Mouse (Mus musculus): ENCODE measurements around the gene Slc25a11. TPM values are rescaled to one million over a fixed set of nuclear protein-coding genes. Genes with fewer than 3 reads are reported as not detected.

Gene Slc25a11
- polyA plus RNA-seq, 1 experiment = 184 TPM

DNA sequence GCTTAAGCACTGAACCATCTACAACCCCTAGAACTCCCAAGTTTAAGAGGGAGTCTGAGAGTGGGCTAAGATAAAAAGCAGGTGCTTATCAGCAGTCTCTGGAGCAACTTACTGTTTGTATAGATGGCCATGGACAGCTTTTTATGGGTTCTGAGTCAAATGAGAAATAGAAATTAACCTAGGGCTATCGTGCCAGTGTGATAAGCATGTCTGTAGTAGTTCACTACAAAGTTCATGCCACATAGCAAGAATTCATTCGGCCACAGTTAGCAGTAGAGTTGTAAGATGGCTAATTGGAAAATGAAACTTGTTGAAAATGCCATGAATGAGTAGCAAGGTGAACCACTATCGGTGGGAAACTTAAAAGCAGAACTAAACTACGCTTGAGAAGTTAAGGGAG lies 1.2 kb upstream of the Slc25a11 start:
- TF ChIP-seq CTCF (IDR thresholded peaks at IDR 0.05; ENCODE audit: borderline replicate concordance, insufficient read depth, low read depth, low read length) (no peak), POLR2A (IDR thresholded peaks at IDR 0.05; ENCODE audit: borderline replicate concordance, insufficient read depth, low read length) (no peak)
- H3K27me3 ChIP-seq (ENCODE audit: control insufficient read depth, insufficient read depth, low read length) = no peaks in the 10 kb centered on the region
- WGBS = 78% methylated on average over 4 of the region's 4 CpGs
- H3K27ac ChIP-seq (ENCODE audit: insufficient read depth, low read length) = no peak overlapping the region
- H3K4me1 ChIP-seq (ENCODE audit: control insufficient read depth, insufficient read depth, low read length) = peaks cover 18% of the 10 kb centered on the region
- H3K4me3 ChIP-seq (replicated peaks; ENCODE audit: insufficient read depth, low read depth, low read length) = no peak overlapping the region
- no peak for DNase-seq

DNA sequence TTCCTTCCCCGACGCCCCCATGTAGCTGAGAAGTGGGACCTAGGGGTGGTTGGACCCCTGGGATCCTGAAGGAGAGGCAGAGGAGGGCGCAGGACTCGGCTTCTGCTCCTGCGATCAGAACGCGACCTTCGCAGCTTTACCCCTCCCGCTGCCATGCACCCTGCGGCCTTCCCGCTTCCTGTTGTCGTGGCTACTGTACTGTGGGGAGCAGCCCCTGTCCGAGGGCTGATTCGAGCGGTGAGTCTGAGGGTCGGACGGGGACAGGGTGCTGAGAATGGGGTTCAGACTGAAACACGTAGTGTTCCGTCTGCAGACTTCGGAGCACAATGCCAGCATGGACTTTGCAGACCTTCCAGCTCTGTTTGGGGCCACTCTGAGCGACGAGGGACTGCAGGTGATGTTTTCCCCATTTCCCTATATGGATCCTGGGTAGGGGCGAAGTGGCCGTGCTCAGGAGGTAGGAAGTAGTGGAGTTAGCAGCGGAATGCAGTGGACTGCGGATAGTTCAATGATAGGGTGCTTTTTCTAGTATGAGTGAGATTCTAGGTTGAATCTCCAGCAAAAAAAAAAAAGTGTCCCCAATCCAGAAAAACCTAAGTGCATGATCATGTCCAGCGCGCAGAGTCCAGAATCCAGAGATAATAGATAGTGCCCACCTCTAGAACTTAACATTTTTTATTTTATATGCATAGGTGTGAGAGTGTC lies 589 bp upstream of the Slc25a11 start:
- no peak for TF ChIP-seq CTCF (IDR thresholded peaks at IDR 0.05; ENCODE audit: borderline replicate concordance, insufficient read depth, low read depth, low read length)
- no peak for TF ChIP-seq POLR2A (IDR thresholded peaks at IDR 0.05; ENCODE audit: borderline replicate concordance, insufficient read depth, low read length)
- peak; percentile 42 to 53 for DNase-seq

DNA sequence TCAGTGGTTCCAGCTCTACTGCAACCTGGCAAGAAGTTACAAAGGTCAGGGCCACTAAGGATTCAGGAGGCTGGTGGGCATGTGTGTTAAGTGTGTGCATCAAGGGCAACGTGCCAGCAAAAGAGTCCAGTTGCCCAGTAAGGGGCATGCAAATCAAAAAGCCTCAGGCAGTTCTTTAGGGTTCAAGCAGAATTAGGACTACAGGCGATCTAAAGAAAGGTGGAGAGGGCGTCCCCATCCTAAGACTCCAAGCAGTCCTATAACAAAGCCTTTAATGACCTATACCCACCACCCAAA lies 1.1 kb downstream of the Slc25a11 start:
- DNase-seq = peak in 1 of 2 experiments; percentile 50
- TF ChIP-seq CTCF (IDR thresholded peaks at IDR 0.05; ENCODE audit: borderline replicate concordance, insufficient read depth, low read depth, low read length) (no peak), POLR2A (IDR thresholded peaks at IDR 0.05; ENCODE audit: borderline replicate concordance, insufficient read depth, low read length) (no peak)
- H3K27me3 ChIP-seq (ENCODE audit: control insufficient read depth, insufficient read depth, low read length) = no peaks in the 10 kb centered on the region

More for the DNA sequence above, 589 bp upstream of the Slc25a11 start:
- H3K4me3 ChIP-seq (replicated peaks; ENCODE audit: insufficient read depth, low read depth, low read length) = peak overlapping the region; percentile 97
- no peaks in the 10 kb centered on the region for H3K27me3 ChIP-seq (ENCODE audit: control insufficient read depth, insufficient read depth, low read length)
- H3K4me1 ChIP-seq (ENCODE audit: control insufficient read depth, insufficient read depth, low read length) = peaks cover 18% of the 10 kb centered on the region
- H3K27ac ChIP-seq (ENCODE audit: insufficient read depth, low read length) = peak overlapping the region; percentile 96
- 4% methylated on average over 28 of the region's 28 CpGs for WGBS

DNA sequence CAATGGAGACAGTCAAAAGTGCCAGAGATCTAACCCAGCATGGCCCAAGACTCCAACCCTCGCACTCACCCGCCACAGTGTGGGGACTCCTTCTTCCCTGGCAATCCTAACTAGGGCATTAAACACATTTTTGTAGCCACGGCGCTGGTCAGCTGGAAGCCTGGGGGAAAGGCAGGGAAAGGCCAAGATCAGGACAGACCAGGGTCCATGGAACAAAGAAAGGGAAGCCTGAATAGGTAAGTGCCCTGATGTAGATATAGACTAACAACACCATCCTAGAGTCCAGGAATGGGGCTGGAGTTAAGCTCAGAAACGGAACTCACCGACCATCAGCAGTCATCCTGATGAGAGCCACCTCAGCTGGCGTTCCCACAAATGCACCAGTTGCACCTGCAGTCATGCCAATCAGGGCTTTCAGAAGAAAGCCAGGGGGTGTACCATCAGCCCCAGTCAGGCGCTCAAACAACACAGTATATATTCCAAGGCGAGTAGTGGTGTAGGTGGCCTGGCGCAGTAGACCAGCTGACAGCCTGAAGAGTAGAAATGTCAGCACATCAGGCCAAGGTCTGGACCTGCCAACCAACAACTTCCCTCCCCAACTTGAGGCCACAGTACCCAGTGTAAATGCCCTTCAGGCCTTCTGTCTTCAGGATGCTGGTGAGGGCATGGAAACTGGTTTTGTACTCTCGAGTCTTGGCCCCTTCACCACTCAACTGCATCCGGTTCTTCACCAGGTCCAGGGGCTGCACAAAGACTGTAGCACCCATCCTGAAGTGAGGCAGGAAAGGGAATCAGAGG lies 1.6 kb downstream of the Slc25a11 start:
- peak overlapping the region; percentile 68 for H3K4me3 ChIP-seq (replicated peaks; ENCODE audit: insufficient read depth, low read depth, low read length)
- H3K27me3 ChIP-seq (ENCODE audit: control insufficient read depth, insufficient read depth, low read length) = no peaks in the 10 kb centered on the region
- peak in 1 of 2 experiments; percentile 43 for DNase-seq
- H3K4me1 ChIP-seq (ENCODE audit: control insufficient read depth, insufficient read depth, low read length) = peaks cover 15% of the 10 kb centered on the region
- TF ChIP-seq POLR2A (IDR thresholded peaks at IDR 0.05; ENCODE audit: borderline replicate concordance, insufficient read depth, low read length) = no peak
- H3K27ac ChIP-seq (ENCODE audit: insufficient read depth, low read length) = 0 out of 2 replicates have a peak overlapping the region, but pooled peaks have one; percentile 88
- WGBS = 75% methylated on average over 12 of the region's 12 CpGs

More for the DNA sequence above, 1.1 kb downstream of the Slc25a11 start:
- Histone ChIP-seq H3K4me1 (ENCODE audit: control insufficient read depth, insufficient read depth, low read length) (peaks cover 15% of the 10 kb centered on the region), H3K27ac (ENCODE audit: insufficient read depth, low read length) (peak overlapping the region; percentile 88), H3K4me3 (replicated peaks; ENCODE audit: insufficient read depth, low read depth, low read length) (peak overlapping the region; percentile 68)
- 6% methylated on average over 3 of the region's 3 CpGs for WGBS

DNA sequence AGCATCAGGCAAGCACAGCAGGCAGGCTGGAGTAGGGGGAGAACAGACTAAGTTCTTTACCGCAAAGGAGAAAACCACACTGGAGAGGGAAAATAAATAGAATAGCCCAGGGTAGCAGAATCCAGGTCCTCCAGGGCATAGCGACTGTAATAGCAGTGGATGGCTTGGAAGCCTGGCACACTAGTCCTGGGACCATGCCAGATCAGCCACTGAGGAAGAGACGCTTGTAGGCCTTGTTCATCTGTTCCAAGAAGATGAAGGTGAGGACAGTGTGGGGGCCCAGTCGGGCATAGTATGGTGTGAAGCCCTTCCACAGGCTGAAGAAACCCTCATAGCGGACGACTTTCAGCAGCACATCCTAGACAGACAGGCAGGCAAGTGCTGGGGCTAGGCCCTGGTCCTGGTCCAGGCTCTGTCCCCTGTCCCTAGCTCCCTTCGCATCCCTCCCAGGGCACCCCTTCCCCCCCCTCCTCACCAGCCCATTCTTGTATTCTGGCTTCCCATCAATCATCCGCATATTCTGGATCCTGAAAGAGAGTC lies 2.6 kb downstream of the Slc25a11 start:
- TF ChIP-seq CTCF (IDR thresholded peaks at IDR 0.05; ENCODE audit: borderline replicate concordance, insufficient read depth, low read depth, low read length) (no peak), POLR2A (IDR thresholded peaks at IDR 0.05; ENCODE audit: borderline replicate concordance, insufficient read depth, low read length) (no peak)
- peak in 1 of 2 experiments; percentile 30 for DNase-seq
- Histone ChIP-seq H3K4me1 (ENCODE audit: control insufficient read depth, insufficient read depth, low read length) (peaks cover 15% of the 10 kb centered on the region), H3K4me3 (replicated peaks; ENCODE audit: insufficient read depth, low read depth, low read length) (no peak overlapping the region), H3K27me3 (ENCODE audit: control insufficient read depth, insufficient read depth, low read length) (no peaks in the 10 kb centered on the region), H3K27ac (ENCODE audit: insufficient read depth, low read length) (no peak overlapping the region)
- 62% methylated on average over 8 of the region's 8 CpGs for WGBS

DNA sequence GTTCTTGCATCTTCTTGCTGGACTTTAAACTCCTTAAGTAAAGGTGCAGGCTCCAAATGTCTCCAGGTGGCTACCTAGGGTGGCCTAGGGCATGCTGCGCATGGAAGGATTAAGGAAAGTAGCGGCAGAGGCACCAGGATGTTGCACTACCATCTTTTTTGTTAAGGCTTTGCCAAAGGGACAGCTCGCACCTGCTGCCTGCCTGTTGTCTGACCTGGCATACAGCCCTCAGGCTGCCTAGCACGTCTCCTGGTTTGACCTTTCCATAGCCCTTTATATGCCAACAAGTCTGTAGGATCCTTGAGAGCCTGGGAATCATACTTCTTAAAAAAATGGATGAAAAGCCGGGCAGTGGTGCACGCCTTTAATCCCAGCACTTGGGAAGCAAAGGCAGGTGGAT lies 4.2 kb downstream of the Slc25a11 start:
- DNase-seq = peak in 1 of 2 experiments; percentile 23
- Histone ChIP-seq H3K4me1 (ENCODE audit: control insufficient read depth, insufficient read depth, low read length) (peaks cover 11% of the 10 kb centered on the region), H3K4me3 (replicated peaks; ENCODE audit: insufficient read depth, low read depth, low read length) (no peak overlapping the region), H3K27ac (ENCODE audit: insufficient read depth, low read length) (no peak overlapping the region), H3K27me3 (ENCODE audit: control insufficient read depth, insufficient read depth, low read length) (no peaks in the 10 kb centered on the region)
- TF ChIP-seq POLR2A (IDR thresholded peaks at IDR 0.05; ENCODE audit: borderline replicate concordance, insufficient read depth, low read length) (no peak), CTCF (IDR thresholded peaks at IDR 0.05; ENCODE audit: borderline replicate concordance, insufficient read depth, low read depth, low read length) (no peak)
- 34% methylated on average over 6 of the region's 6 CpGs for WGBS

DNA sequence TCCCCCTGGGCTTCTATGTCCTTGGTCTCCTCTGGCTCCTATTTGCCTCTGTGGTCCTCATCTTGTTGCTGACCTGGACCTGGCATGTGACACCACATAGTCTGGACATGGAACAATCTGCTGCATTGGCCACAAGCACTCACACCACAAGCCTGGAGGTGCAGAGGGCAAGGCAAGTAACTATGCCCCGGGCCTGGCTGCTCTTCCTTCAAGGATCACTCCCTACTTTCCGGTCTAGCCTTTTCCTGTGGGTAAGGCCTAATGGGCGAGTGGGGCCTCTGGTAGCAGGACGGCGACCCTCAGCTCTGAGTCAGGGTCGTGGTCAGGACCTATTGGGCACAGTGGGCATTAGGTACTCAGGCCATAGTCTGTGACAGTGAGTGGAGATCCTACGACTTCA lies 6.0 kb downstream of the Slc25a11 start:
- H3K4me1 ChIP-seq (ENCODE audit: control insufficient read depth, insufficient read depth, low read length) = peaks cover 11% of the 10 kb centered on the region
- H3K27ac ChIP-seq (ENCODE audit: insufficient read depth, low read length) = no peak overlapping the region
- 82% methylated on average over 7 of the region's 7 CpGs for WGBS
- no peaks in the 10 kb centered on the region for H3K27me3 ChIP-seq (ENCODE audit: control insufficient read depth, insufficient read depth, low read length)
- DNase-seq = no peak
- TF ChIP-seq POLR2A (IDR thresholded peaks at IDR 0.05; ENCODE audit: borderline replicate concordance, insufficient read depth, low read length) (no peak), CTCF (IDR thresholded peaks at IDR 0.05; ENCODE audit: borderline replicate concordance, insufficient read depth, low read depth, low read length) (no peak)
- H3K4me3 ChIP-seq (replicated peaks; ENCODE audit: insufficient read depth, low read depth, low read length) = no peak overlapping the region
